Mouse (Mus musculus) CD8-positive naive resting alpha-beta T cell, adult 57 days (primary cell): ENCODE data around the gene Faah. TPM values are rescaled to one million over a fixed set of nuclear protein-coding genes. Genes with fewer than 3 reads are reported as not detected.

Source experiments
- total RNA-seq: library from RNA; stranded (reverse); gene quantifications from one replicate; pipeline ENCODE4 v1.2.4, GENCODE M21; 2023

Faah gene
- total RNA-seq: 103 TPM

DNA sequence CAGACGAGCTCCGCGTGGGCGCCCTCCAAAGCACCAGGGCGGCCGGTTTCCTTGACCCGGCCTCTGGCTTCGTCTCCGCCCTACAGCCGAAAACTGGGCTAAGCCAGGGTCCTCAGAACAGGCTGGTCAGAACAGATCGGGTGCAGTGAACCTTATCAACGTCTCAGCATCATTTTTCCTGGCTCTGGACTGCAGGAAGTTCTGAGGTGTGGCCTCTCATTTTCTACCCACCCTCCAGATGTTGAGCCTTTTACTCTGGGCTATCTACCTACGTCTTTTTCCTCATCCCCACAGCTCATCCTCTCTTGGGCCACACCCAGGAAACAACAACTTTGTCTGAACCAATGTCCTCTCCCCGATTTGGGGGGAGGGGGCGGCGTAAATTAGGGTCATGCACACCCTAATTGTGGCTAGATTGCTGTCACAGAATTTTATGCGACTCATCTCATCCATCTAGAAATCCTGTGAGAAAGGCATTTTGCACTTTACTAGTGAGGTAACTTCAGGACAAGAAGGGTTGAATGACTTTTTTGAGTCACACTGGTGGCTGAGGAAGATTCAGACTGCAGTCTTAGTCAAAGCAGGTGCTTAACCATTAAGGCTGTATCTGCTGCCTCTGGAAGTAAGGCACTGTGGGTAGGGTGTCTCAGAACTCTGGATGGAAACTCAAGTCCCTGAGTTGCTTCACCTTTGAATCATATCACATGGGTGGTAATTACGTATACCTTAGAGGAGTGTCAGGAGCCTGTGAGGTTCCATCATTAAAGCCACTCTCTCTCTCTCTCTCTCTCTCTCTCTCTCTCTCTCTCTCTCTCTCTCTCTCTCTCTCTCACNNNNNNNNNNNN, at the start of gene Faah:
Gene Faah, minus strand, starts transcription at position 25 of the 845 bp plus-strand sequence.

DNA sequence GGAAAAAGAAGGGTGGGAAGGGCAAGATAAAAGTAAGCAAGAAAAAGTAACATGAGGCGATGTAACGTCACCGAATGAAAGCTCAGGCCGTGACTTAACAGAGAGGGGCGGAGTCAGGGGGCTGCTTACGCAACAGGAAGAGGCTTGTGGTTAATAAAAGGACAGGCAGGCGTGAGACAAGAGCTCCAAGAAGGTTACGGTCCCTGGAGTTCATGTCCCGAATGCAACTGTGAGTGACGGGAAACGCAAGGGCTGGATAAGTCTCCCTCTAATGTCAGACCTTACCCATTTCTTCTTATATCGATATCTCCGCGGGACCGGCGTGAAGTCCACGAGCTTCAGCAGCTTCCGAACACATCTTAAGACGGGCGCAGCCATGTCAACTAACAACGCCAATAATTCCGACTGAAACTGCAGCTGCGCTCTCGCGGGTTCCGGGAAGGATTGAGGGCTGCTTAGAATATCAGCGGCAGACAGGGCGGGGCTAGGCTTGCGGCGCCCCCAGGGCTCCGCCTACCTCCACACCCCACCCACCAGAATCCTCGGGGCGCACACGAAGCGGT, 35.8 kb upstream of the Faah start, which contains the start of gene Nsun4:
Gene Nsun4, minus strand, starts transcription at position 478 of the 563 bp plus-strand sequence.

DNA sequence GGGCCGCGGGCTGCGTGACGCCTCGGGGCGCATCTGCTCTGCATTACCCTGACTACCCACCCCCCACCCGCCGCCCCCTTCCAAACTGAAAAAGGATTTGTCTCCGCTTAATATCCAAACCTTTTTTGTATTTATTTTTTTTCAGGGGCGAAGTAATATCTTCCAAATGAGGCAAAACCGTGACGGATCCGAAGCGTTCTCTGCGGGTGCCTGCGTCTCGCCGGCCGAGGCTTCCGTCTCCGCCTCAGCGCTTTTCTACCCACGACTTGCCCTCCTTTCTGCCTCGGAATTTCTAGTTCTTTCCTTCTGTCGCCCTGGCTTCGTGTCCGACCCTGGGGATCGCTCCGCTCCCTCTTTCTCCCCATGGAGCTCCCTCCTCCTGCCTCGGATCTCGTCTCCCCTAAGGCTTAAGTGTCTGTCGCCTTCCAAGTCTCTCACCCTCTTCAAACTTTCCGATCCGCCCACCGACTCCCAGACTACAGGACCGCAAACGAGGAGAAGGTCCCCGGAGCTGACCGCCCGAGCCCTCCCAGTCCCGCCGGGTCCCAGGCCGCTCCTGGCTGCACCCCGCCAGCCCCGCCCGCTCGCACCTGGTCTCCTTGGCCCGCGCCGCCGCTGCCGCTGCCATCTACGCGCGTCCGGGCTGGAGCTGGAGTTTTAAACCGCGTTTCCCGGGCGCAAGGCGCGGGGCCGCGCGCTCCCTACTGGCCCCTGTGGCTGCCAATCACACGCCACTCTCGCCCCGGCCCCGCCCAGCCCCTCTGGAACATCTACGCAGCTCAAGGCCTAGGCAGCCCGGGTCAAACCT, 78.2 kb downstream of the Faah start, which contains the start of gene Dmbx1:
Gene Dmbx1, minus strand, starts transcription at position 632 of the 808 bp plus-strand sequence.

Other genes starting within 250 kb of the Faah start
- not detected for gene Tex38, start 236.9 kb downstream of the Faah start, total RNA-seq
- gene Atpaf1, start 233.1 kb downstream of the Faah start, total RNA-seq: 19.8 TPM
- 16.7 TPM for gene Mob3c, start 189.8 kb downstream of the Faah start, total RNA-seq
- gene Mknk1, start 178.7 kb downstream of the Faah start, total RNA-seq: 53.3 TPM
- not detected for gene Kncn, start 133.5 kb downstream of the Faah start, total RNA-seq
- gene 6430628N08Rik, start 127.3 kb downstream of the Faah start, total RNA-seq: not detected
- gene Dmbx1, start 78.0 kb downstream of the Faah start, total RNA-seq: not detected
- 48.9 TPM for gene Nsun4, start 36.0 kb upstream of the Faah start, total RNA-seq
- 325 TPM for gene Uqcrh, start 57.1 kb upstream of the Faah start, total RNA-seq
- 25.7 TPM for gene Lrrc41, start 57.3 kb upstream of the Faah start, total RNA-seq
- gene Rad54l, start 105.8 kb upstream of the Faah start, total RNA-seq: 0.49 TPM
- 29.7 TPM for gene Pomgnt1, start 105.9 kb upstream of the Faah start, total RNA-seq
- gene Lurap1, start 133.4 kb upstream of the Faah start, total RNA-seq: 0.18 TPM
- gene Tspan1, start 149.7 kb upstream of the Faah start, total RNA-seq: not detected
- gene 1700042G07Rik, start 155.4 kb upstream of the Faah start, total RNA-seq: not detected
- not detected for gene Gm49337, start 155.5 kb upstream of the Faah start, total RNA-seq
- 3.4 TPM for gene Pik3r3, start 203.7 kb upstream of the Faah start, total RNA-seq